Mouse (Mus musculus) CD4-positive helper T cell, adult 2 months (primary cell): Measurements from ENCODE around the gene St3gal3.

ENCODE experiments used
- DNase-seq: peaks from one replicate; pipeline ENCODE4 v3.0.0-alpha.2; 2012; ENCODE audit warnings: low read depth, missing footprints, low spot score

St3gal3 gene

GRCm38 (mm10) chr4:117895339-117895738, 239.4 kb downstream of the St3gal3 start:
- no peak for DNase-seq

- DNase-seq: no peak
These were observed 240.1 kb downstream of the St3gal3 start for GRCm38 (mm10) chr4:117894601-117895000.

GRCm38 (mm10) chr4:117893376-117893775, 241.3 kb downstream of the St3gal3 start:
- DNase-seq: peak; percentile 59

- DNase-seq: peak; percentile 88
These were observed 243.0 kb downstream of the St3gal3 start, which contains the start of gene Dph2 for GRCm38 (mm10) chr4:117891738-117892161. Gene Dph2 (minus strand): TSS chr4:117892032.

GRCm38 (mm10) chr4:117890750-117891149, 244.0 kb downstream of the St3gal3 start:
- no peak for DNase-seq

- no peak for DNase-seq
These were observed 244.7 kb downstream of the St3gal3 start for GRCm38 (mm10) chr4:117890031-117890430.

- no peak for DNase-seq
These were observed 245.2 kb downstream of the St3gal3 start for GRCm38 (mm10) chr4:117889471-117889870.

GRCm38 (mm10) chr4:117887920-117888319, 246.8 kb downstream of the St3gal3 start:
- no peak for DNase-seq

- DNase-seq: peak; percentile 93
These were observed 247.6 kb downstream of the St3gal3 start, which contains the start of gene Atp6v0b for GRCm38 (mm10) chr4:117887133-117887532. Gene Atp6v0b (minus strand): TSS chr4:117887333.

GRCm38 (mm10) chr4:117886644-117887043, 248.1 kb downstream of the St3gal3 start:
- peak; percentile 37 for DNase-seq

GRCm38 (mm10) chr4:117885994-117886393, 248.7 kb downstream of the St3gal3 start:
- DNase-seq: no peak

- DNase-seq: no peak
These were observed 249.6 kb downstream of the St3gal3 start for GRCm38 (mm10) chr4:117885093-117885492.

- DNase-seq: no peak
These were observed 250.6 kb downstream of the St3gal3 start for GRCm38 (mm10) chr4:117884146-117884545.

- peak; percentile 11 for DNase-seq
These were observed 251.7 kb downstream of the St3gal3 start, which contains the start of gene B4galt2 for GRCm38 (mm10) chr4:117882701-117883691. Gene B4galt2 (minus strand): TSS chr4:117883487.
